Comparison of ENCODE assay signal across 19 mouse cellular contexts in the genomic region with DNA sequence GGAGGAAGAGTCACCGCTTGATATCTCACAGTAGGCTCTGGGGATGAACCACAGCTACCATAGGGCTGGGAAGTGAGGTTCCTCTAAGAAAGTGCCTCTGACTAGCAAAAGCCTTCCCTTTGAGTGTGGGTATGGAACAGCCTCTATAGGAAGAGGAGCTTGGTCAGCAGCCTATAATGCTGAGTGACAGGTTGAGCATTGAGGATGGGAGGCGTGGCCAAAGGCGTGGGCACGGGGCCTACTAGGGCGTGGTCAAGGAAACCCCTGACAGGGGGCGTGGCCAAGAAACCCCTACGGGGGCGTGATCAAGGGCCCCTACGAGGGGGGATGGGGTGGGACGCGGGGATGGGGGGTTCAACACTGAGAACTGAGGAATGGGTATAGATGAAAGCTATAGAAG.
DNase-seq lines count a peak whose midpoint lies in the region; ATAC-seq and TF ChIP-seq lines count a peak whose summit lies in the region.
"Had no signal": no experiment of that assay in that cellular context is flagged by ENCODE, and none has a peak within 500 bp of the region (broad histone marks: within the 10 kb centered on the region; RNA-seq: fewer than 3 reads in every experiment).

No protein-coding gene starts in this region.

- no peak overlapping the region for H3K4me2 ChIP-seq in embryonic facial prominence, embryonic 14.5 days (ENCODE audit: low read depth, low read length)
- H3K4me2 ChIP-seq: embryonic facial prominence, embryonic 15.5 days; heart, embryonic 13.5 days; hindbrain, embryonic 15.5 days; liver, embryonic 15.5 days; stomach, embryonic 15.5 days had no signal

- H3K36me3 ChIP-seq in embryonic facial prominence, embryonic 14.5 days (ENCODE audit: control insufficient read depth, insufficient read depth, low read length) = no peaks in the 10 kb centered on the region
- H3K36me3 ChIP-seq: embryonic facial prominence, embryonic 15.5 days; heart, embryonic 13.5 days; hindbrain, embryonic 15.5 days; liver, embryonic 15.5 days; stomach, embryonic 15.5 days had no signal

- H3K9ac ChIP-seq in embryonic facial prominence, embryonic 14.5 days (ENCODE audit: low read depth, low read length) = no peak overlapping the region
- H3K9ac ChIP-seq: embryonic facial prominence, embryonic 15.5 days; heart, embryonic 13.5 days; hindbrain, embryonic 15.5 days; liver, embryonic 15.5 days; stomach, embryonic 15.5 days had no signal

- H3K4me1 ChIP-seq in embryonic facial prominence, embryonic 14.5 days (ENCODE audit: control insufficient read depth, insufficient read depth, low read length) = peaks cover 20% of the 10 kb centered on the region
- H3K4me1 ChIP-seq: liver, embryonic 15.5 days had no signal

- WGBS in embryonic facial prominence, embryonic 14.5 days = 19% methylated on average over 11 of the region's 11 CpGs

- intact Hi-C loops in heart, postnatal 14 days (cut with DNase I) = no loop called here

- no peak overlapping the region for H3K27ac ChIP-seq in embryonic facial prominence, embryonic 14.5 days (replicated peaks; ENCODE audit: low read depth, low read length)
- H3K27ac ChIP-seq: embryonic facial prominence, embryonic 15.5 days; heart, embryonic 13.5 days; hindbrain, embryonic 15.5 days; liver, embryonic 15.5 days; stomach, embryonic 15.5 days had no signal

- peak; percentile 49 for DNase-seq in kidney, postnatal 10 days
- DNase-seq in kidney, adult 11 months = no peak
- peak; percentile 42 for DNase-seq in ES-CJ7 (ENCODE audit: low read depth, low spot score)
- DNase-seq in brain, embryonic 14.5 days (ENCODE audit: low read depth) = peak; percentile 65
- DNase-seq in embryonic facial prominence, embryonic 14.5 days (ENCODE audit: low spot score) = peak; percentile 47
- no peak for DNase-seq in thymus, postnatal 36 days
- DNase-seq in adrenal gland, adult 8-10 months = no peak
- no peak for DNase-seq in heart, postnatal 14 days
- DNase-seq: adrenal gland, postnatal 25 days; cerebellum, adult 9-10 months; kidney, adult 9 months; lung, postnatal 36 days; spleen, adult 18-20 months had no signal

- no peaks in the 10 kb centered on the region for H3K9me3 ChIP-seq in embryonic facial prominence, embryonic 14.5 days (ENCODE audit: control insufficient read depth, low read length)
- H3K9me3 ChIP-seq: embryonic facial prominence, embryonic 15.5 days; heart, embryonic 13.5 days; hindbrain, embryonic 15.5 days; limb, embryonic 10.5 days; liver, embryonic 15.5 days; stomach, embryonic 15.5 days had no signal

- H3K27me3 ChIP-seq in embryonic facial prominence, embryonic 14.5 days (replicated peaks; ENCODE audit: control insufficient read depth, insufficient read depth, low read length) = no peaks in the 10 kb centered on the region
- H3K27me3 ChIP-seq: embryonic facial prominence, embryonic 15.5 days; hindbrain, embryonic 15.5 days; liver, embryonic 15.5 days; stomach, embryonic 15.5 days had no signal

- H3K4me3 ChIP-seq in embryonic facial prominence, embryonic 14.5 days (ENCODE audit: low read depth, low read length) = no peak overlapping the region
- H3K4me3 ChIP-seq: embryonic facial prominence, embryonic 15.5 days; heart, embryonic 13.5 days; hindbrain, embryonic 15.5 days; limb, embryonic 10.5 days; liver, embryonic 15.5 days; stomach, embryonic 15.5 days had no signal

- no peak for ATAC-seq in embryonic facial prominence, embryonic 14.5 days (ENCODE audit: low read depth)

- no peak for TF ChIP-seq CTCF in brain, embryonic 14.5 days (IDR thresholded peaks at IDR 0.05; ENCODE audit: borderline replicate concordance, extremely low read depth, insufficient read depth, insufficient read length)

- TF ChIP-seq POLR2A in brain, embryonic 14.5 days (IDR thresholded peaks at IDR 0.05; ENCODE audit: borderline replicate concordance, extremely low read depth, insufficient read depth, insufficient read length, poor library complexity, severe bottlenecking) = no peak

Comparison
In these comparisons a context has a peak if more than half of its experiments do, and no peak if none do; other contexts are left out.
1. DNase-seq: peak in kidney, postnatal 10 days (single experiment), ES-CJ7 (single experiment), brain, embryonic 14.5 days (single experiment) and embryonic facial prominence, embryonic 14.5 days (single experiment); none in kidney, adult 11 months (single experiment), thymus, postnatal 36 days (0 of 2), adrenal gland, adult 8-10 months (single experiment) and heart, postnatal 14 days (0 of 2).